Mouse (Mus musculus): ENCODE results near the gene Smpd2.
A peak's percentile ranks its signal among the peaks of the same experiment; 100 is the strongest.

Gene Smpd2

DNA sequence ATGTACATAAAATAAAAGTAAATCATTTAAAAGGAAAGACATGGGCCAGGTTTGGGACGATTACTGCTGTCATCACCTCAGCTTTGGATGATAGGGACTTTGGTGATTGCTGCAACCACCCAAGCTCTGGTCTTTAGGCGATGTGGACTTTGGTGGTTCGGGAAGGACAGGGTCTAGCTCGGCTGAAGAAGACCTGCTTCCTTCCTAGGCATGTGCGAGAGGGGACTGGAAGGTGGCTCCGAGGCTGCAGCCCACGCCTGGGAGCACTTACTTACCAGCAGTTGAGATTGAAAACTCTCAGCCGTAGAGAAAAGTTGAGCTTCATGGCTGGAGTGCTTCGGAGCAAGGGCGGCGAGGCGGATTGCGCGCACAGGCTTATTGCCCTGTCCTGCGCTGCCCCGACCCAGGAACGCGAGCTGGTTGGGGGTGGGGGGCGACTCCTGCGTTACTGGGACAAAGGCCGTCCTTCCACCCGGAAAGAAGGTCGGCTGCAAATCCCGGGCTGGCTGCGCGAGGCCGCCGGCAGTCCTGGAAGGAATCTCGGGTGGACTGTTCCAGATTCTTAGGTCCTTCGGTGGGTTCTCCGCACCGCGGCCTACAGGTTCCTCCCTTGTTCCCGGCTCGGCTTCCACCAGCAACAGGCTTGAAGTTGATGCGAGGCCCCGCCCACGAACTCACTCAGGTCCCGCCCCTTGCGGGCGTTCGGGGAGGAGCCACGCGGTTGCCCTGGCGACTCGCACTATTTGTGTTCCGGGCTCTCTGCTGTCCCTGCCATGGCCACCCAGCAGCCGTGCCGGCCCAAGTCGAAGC is at the start of gene Smpd2, which contains the start of gene Ppil6:
Smpd2 (minus strand) TSS at position 662 of the 810 bp plus-strand sequence.
Ppil6 (plus strand) TSS at position 732 of the 810 bp plus-strand sequence.
- no peak for TF ChIP-seq GATA4 (IDR thresholded peaks at IDR 0.05; ENCODE audit: insufficient replicate concordance, low read length)

DNA sequence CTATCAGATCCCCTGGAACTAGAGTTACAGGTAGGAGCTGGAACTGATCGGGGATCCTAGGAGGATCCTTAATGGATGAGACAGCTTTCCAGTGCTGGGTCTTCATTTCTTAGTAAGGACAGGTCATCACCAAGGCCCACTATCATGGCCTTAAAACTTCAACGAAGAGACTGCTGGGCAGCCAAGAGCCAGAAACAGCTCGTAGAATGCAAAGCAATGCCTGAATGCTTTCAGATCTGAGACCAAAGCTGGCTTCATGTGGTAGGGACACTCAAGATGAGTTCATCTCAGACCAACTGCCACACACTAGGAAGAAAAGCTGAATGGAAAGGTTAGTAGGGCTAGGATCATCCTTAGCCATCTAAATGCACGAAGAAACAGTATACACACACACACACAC is 48.8 kb upstream of the Smpd2 start:
- no peak for TF ChIP-seq GATA4 (IDR thresholded peaks at IDR 0.05; ENCODE audit: insufficient replicate concordance, low read length)

DNA sequence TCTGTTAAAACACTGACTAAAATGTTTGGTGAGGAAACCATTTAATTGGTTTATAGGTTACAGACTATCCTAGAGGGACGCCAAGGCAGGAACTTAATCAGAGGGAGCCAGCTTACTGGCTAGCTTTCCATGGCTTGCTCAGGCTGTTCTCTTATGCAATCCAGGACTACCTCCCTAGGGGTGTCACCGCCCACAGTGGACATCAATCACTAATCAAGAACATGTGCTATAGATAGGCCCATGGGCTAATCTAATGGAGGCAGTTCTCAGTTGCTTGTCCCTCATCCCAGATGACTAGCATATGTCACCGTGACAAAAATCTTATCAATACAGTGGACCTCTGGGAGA is 47.8 kb upstream of the Smpd2 start:
- TF ChIP-seq GATA4 (IDR thresholded peaks at IDR 0.05; ENCODE audit: insufficient replicate concordance, low read length): no peak

DNA sequence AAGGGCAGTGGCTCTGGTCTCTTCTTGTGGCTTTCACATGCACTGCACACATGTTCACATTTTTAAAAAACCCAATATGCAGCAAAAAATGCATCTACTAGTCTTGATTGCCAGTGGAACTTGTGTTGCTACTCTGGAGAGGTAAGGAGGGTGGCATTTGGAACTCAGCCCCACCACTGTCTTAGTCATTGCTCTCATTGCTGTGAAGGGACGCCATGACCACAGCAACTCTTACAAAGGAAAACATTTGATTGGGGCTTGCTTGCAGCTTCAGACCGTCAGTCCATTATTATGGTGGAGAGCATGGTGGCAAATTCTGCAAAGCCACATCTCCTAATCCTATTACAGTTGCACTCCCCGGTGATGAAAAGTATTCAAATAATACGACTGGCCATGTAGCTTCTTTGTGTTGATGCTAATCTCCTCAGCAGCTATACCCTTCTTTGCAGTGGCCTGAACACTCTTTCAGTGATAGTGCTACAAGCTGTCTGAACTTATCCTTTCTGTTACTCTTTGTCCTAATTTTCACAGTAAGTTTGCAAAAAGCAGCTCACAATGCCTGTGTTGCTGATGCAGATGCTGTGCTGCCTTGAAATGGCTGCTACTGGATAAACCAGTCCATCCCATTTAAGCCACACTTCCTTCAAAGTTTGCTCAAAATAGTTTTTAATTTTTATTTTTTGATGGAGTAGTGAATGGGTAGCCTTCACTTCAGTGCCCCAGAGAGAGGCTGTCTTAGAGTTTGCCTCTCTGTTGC is 47.2 kb upstream of the Smpd2 start:
- TF ChIP-seq GATA4 (IDR thresholded peaks at IDR 0.05; ENCODE audit: insufficient replicate concordance, low read length): no peak

DNA sequence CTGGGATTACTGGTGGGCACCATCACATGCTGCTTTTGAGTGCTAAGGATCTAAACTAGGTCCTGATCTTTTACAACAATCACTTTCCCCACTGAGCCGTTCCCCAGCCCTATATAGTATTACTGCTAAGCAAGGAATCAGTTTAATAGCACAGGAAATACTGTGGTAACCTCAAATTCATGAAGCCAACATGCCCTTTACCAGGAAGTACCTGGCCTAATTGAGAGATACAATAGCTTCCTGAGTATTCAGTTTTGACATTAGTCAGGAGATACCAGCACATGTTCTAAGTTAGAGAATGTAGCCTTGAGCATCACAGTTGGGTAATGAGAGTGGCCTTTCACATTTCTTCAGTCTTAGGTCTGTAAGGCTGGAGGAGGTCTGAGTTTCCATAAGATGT is 46.5 kb upstream of the Smpd2 start:
- no peak for TF ChIP-seq GATA4 (IDR thresholded peaks at IDR 0.05; ENCODE audit: insufficient replicate concordance, low read length)

DNA sequence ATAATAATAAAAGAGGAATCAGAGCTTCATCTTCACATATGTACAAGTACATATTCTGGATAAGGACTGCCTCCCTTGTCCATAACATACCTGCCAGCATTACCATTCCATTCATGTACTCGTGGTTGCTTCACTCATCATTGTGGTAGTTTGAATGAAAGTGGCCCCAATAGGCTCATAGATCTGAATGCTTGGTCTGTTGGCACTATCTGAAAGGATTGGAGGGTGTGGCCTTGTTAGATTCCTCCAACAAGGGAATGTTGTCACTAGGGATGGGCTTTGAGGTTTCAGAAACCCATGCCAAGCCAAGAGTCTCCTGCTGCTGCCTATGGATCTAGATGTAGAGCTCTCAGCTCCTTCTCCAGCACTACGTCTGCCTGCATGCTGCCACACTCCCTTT is 45.8 kb upstream of the Smpd2 start:
- TF ChIP-seq GATA4 (IDR thresholded peaks at IDR 0.05; ENCODE audit: insufficient replicate concordance, low read length): no peak

DNA sequence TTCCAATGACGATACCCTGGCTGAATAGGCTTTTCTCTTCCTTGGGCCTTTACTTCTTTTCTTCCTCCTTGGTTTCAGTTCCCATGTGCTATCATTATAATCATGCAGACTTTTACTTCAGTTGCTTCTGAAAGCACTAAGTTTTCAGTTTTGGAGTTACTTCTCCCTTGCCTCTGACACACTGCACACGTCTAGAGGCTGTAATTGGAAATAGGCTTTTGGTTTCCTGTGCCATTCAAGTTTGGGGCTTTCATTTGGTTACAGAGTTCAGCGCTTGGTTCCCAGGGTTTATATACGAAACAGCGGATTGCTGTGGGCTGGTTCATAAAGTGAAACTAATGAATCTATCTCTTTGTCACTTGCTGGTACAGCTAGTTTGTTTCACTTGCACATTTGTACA is 39.8 kb upstream of the Smpd2 start:
- TF ChIP-seq GATA4 (IDR thresholded peaks at IDR 0.05; ENCODE audit: insufficient replicate concordance, low read length): no peak

DNA sequence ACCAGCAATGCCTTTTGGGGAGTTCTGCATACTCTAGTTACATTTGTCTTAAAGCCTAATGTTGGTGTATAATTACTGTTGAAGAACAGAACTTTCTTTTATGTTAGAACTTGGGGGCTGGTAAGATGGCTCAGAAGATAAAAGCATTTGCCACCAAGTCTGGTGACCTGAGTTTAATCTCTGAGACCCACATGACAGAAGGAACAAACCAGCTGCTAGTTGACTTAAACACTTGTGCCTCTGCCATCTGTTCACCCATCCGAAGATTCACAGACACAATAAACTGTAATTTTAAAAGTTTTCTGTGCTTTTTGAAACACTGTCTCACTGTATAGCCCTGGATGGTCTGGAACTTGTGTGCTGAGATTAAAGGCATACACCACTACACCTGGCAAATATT is 35.5 kb upstream of the Smpd2 start:
- TF ChIP-seq GATA4 (IDR thresholded peaks at IDR 0.05; ENCODE audit: insufficient replicate concordance, low read length): no peak

DNA sequence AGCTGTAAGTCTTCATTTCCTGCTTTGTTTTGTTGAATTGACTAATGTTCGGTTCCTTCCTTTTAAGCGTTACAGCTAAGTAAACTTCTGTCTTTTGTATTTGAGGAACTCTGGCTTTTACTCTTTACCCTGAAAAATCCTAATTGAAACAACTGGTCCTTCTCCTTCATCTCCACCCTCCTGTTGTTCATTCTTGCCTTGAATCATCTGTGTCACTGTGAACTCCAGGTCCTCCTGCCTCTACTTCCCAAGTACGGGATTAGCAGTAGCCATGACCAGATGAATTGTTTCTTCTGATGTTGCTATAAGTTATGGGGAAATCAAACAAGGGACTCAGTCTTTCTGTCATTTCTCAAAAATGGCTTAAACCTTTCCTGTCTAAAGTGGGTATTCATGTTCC is 33.2 kb upstream of the Smpd2 start:
- no peak for TF ChIP-seq GATA4 (IDR thresholded peaks at IDR 0.05; ENCODE audit: insufficient replicate concordance, low read length)

DNA sequence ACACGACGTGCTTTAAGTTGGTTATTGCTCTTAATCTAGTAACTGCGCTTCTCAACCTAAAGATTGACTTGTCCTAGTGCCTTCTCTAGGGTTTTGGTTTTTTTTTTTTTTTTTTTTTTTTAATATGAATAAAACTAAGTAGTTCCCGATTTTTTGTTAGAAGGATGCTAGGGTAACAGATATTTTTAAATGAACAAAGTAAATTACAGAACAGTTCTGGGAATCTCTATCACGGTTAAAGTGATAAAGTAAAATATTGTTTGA is 30.2 kb upstream of the Smpd2 start:
- no peak for TF ChIP-seq GATA4 (IDR thresholded peaks at IDR 0.05; ENCODE audit: insufficient replicate concordance, low read length)

DNA sequence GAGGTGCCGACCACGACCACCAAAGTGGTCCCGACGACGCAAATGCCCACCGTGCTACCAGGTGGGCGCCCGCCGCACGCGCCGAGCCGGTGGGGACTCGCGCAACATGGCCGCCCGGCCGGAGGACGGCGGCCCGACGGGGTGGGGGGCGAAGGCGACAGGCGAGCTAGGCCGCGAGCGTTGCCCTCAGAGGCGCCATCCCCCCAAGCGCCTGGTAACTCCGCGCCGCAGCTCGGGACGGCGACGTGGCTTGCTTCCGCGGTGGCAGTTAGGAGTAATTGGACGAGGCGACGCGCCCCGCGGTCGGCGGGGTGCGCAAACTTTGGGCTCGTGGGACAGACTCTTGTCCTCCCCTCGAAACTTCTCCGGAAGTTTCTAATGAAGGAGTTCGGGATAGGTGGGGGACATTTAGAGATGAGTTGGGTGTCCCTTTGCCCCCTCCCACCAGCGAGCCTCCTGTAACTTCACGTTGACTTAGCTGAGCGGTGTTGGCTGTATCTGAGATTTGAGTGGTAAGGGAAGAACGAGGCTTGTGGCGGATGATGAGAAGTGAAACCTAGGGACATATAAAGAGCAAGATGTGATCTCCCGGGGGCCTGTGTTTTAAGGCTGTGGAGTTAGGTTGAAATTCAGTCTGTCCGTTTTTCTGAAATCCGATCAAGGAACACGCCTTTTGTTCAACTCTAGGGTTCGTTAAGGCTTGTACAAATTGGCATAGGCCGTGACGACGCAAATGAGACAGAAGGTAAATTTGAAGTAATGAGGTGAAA is 29.7 kb upstream of the Smpd2 start:
- TF ChIP-seq GATA4 (IDR thresholded peaks at IDR 0.05; ENCODE audit: insufficient replicate concordance, low read length): no peak

DNA sequence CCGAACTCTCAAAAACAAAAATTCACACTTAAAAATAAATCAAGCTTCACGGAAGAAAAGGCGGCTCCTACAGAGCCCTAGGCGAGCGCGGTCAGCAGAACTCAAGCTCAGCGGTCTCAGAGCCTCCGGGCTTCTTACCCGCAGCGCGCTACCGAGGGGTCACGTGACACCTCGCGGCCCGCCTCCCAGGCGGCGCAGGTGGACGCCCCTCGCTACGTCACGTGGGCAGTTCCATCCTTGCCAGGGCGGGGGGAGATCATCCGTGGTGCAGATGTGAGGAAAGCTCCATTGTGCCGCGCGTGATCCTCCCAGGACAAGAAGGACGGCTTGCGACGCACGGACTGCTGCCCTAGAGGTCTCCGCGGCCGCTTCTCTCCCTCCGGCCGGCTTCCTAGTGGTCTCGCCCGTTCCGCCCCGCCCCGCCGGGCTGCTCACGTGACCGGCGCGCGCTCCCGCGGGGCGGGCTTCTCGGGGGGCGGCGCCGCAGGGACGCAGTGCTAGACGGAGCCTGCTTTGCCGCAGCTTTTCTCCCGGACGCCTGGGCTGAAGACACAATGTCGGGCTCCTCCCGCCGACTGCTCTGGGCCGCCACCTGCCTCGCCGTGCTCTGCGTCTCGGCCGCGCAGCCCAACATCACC is 28.9 kb upstream of the Smpd2 start, which contains the start of gene Cd164:
Cd164 (plus strand) TSS at position 434 of the 638 bp plus-strand sequence.
- 0 out of 2 replicates have a peak, but pooled peaks have one; percentile 2 for TF ChIP-seq GATA4 (IDR thresholded peaks at IDR 0.05; ENCODE audit: insufficient replicate concordance, low read length)

DNA sequence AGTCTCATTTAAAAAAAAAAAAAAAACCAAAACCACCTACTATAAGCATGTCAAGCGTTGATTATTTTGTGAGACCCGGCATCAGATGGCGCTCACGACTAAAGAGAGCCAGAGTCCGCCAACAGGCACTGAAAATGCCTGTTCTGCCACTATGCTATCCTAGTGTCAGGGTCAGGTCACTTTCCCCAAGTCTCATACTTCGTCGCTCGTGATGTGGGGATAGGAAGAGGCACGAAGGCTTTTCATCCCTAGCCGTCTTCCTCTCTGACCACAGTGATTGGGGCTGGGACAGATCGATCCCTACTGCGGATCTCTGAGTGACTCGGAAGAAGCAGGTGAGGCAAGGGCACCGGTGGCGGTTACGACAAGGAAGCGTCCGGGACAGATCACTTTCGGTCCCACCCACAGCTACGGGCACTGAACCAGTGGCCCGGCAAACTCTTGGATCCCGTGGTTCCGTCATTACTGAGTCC is 28.4 kb upstream of the Smpd2 start:
- TF ChIP-seq GATA4 (IDR thresholded peaks at IDR 0.05; ENCODE audit: insufficient replicate concordance, low read length): no peak

DNA sequence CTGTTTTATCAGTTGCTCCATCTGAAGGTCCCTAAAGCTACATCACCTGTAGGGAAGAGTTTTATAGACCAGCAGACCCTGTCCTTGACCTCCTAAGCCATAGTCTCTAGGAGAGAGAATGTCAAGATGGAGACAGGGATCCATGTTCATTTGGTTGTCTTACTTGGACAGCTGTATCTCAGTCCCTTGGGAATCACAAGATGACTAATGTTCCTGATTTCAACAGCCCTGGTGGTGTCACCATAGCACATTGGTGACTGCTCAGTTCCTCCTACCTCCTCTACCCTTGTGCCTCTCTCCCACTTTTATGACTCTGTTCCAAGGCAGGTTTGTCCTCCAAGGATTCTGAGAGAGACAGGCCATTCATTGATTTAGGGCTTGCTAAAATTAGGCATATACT is 24.8 kb upstream of the Smpd2 start:
- no peak for TF ChIP-seq GATA4 (IDR thresholded peaks at IDR 0.05; ENCODE audit: insufficient replicate concordance, low read length)

DNA sequence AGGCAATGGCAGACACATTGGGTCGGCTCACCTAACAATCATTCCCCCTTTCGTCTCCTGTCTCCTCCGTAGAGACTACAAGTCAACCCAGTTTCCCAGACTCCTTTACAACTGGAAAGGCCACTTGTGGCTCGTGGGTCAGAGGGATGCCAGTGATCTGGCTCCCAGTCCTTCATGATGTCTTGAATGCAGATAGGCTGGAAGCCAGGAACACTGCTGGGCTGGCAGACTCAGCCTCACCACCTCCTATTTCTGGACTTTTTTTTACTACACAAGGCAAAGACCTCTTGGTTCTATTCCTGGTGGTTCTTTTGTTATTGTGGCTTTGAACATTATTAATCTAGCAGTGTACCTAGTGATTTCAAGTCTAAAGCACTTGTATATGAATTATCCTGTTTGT is 24.1 kb upstream of the Smpd2 start:
- no peak for TF ChIP-seq GATA4 (IDR thresholded peaks at IDR 0.05; ENCODE audit: insufficient replicate concordance, low read length)
